Mouse (Mus musculus): ENCODE results near the gene Zfp57. TPM values are rescaled to one million over a fixed set of nuclear protein-coding genes. Genes with fewer than 3 reads are reported as not detected.

Gene Zfp57
- polyA plus RNA-seq, 1 experiment from 2014 or later, result 41.3 TPM

- WGBS, result 95% methylated on average over 4 of the region's 4 CpGs
Measured at GRCm38 (mm10) chr17:37027486-37027885, 26.5 kb downstream of the Zfp57 start.

GRCm38 (mm10) chr17:37028212-37028611 is 27.2 kb downstream of the Zfp57 start:
- Histone ChIP-seq H3K9me3 (ENCODE audit: control insufficient read depth, low read length) (no peaks in the 10 kb centered on the region), H3K27ac (ENCODE audit: low read length) (peak overlapping the region; percentile 95), H3K4me2 (ENCODE audit: low read depth, low read length) (peak overlapping the region; percentile 63), H3K4me1 (ENCODE audit: control insufficient read depth, insufficient read depth, low read length) (no peaks in the 10 kb centered on the region), H3K36me3 (ENCODE audit: control insufficient read depth, insufficient read depth, low read length) (no peaks in the 10 kb centered on the region), H3K4me3 (ENCODE audit: low read length) (peak overlapping the region; percentile 65), H3K27me3 (replicated peaks; ENCODE audit: control insufficient read depth, insufficient read depth, low read length) (no peaks in the 10 kb centered on the region), H3K9ac (ENCODE audit: low read depth, low read length) (peak overlapping the region; percentile 60)
- peak; percentile 60; the same call in 1 of the 2 replicates for ATAC-seq
- WGBS, result 8% methylated on average over 10 of the region's 10 CpGs

More at GRCm38 (mm10) chr17:37027486-37027885, 26.5 kb downstream of the Zfp57 start:
- H3K36me3 ChIP-seq (ENCODE audit: control insufficient read depth, insufficient read depth, low read length), result no peaks in the 10 kb centered on the region
- H3K9ac ChIP-seq (ENCODE audit: low read depth, low read length), result no peak overlapping the region
- H3K27me3 ChIP-seq (replicated peaks; ENCODE audit: control insufficient read depth, insufficient read depth, low read length), result no peaks in the 10 kb centered on the region
- H3K4me2 ChIP-seq (ENCODE audit: low read depth, low read length), result no peak overlapping the region
- no peaks in the 10 kb centered on the region for H3K4me1 ChIP-seq (ENCODE audit: control insufficient read depth, insufficient read depth, low read length)
- H3K9me3 ChIP-seq (ENCODE audit: control insufficient read depth, low read length), result no peaks in the 10 kb centered on the region
- peak overlapping the region; percentile 95; the same call in 1 of the 2 replicates for H3K27ac ChIP-seq (ENCODE audit: low read length)
- ATAC-seq, result no peak
- H3K4me3 ChIP-seq (ENCODE audit: low read length), result no peak overlapping the region

- Histone ChIP-seq H3K9ac (ENCODE audit: low read depth, low read length) (peak overlapping the region; percentile 60), H3K4me1 (ENCODE audit: control insufficient read depth, insufficient read depth, low read length) (no peaks in the 10 kb centered on the region), H3K4me3 (ENCODE audit: low read length) (peak overlapping the region; percentile 65), H3K27me3 (replicated peaks; ENCODE audit: control insufficient read depth, insufficient read depth, low read length) (no peaks in the 10 kb centered on the region), H3K9me3 (ENCODE audit: control insufficient read depth, low read length) (no peaks in the 10 kb centered on the region), H3K4me2 (ENCODE audit: low read depth, low read length) (peak overlapping the region; percentile 63), H3K27ac (ENCODE audit: low read length) (peak overlapping the region; percentile 95), H3K36me3 (ENCODE audit: control insufficient read depth, insufficient read depth, low read length) (no peaks in the 10 kb centered on the region)
- ATAC-seq, result peak; percentile 99
- under 1% methylated on average over 14 of the region's 14 CpGs for WGBS
Measured at GRCm38 (mm10) chr17:37028683-37029120, 27.7 kb downstream of the Zfp57 start.

GRCm38 (mm10) chr17:37029162-37029561 is 28.2 kb downstream of the Zfp57 start:
- Histone ChIP-seq H3K4me1 (ENCODE audit: control insufficient read depth, insufficient read depth, low read length) (no peaks in the 10 kb centered on the region), H3K4me2 (ENCODE audit: low read depth, low read length) (peak overlapping the region; percentile 63), H3K9me3 (ENCODE audit: control insufficient read depth, low read length) (no peaks in the 10 kb centered on the region), H3K27me3 (replicated peaks; ENCODE audit: control insufficient read depth, insufficient read depth, low read length) (no peaks in the 10 kb centered on the region), H3K27ac (ENCODE audit: low read length) (peak overlapping the region; percentile 95), H3K36me3 (ENCODE audit: control insufficient read depth, insufficient read depth, low read length) (no peaks in the 10 kb centered on the region), H3K4me3 (ENCODE audit: low read length) (peak overlapping the region; percentile 65), H3K9ac (ENCODE audit: low read depth, low read length) (peak overlapping the region; percentile 60)
- ATAC-seq, result 0 out of 2 replicates have a peak, but pooled peaks have one; percentile 13
- WGBS, result 53% methylated on average over 8 of the region's 8 CpGs

GRCm38 (mm10) chr17:37039127-37039894 is 38.3 kb downstream of the Zfp57 start:
- Histone ChIP-seq H3K27me3 (replicated peaks; ENCODE audit: control insufficient read depth, insufficient read depth, low read length) (no peaks in the 10 kb centered on the region), H3K27ac (ENCODE audit: low read length) (no peak overlapping the region), H3K36me3 (ENCODE audit: control insufficient read depth, insufficient read depth, low read length) (no peaks in the 10 kb centered on the region), H3K4me3 (ENCODE audit: low read length) (no peak overlapping the region), H3K9me3 (ENCODE audit: control insufficient read depth, low read length) (no peaks in the 10 kb centered on the region), H3K9ac (ENCODE audit: low read depth, low read length) (no peak overlapping the region), H3K4me1 (ENCODE audit: control insufficient read depth, insufficient read depth, low read length) (no peaks in the 10 kb centered on the region), H3K4me2 (ENCODE audit: low read depth, low read length) (no peak overlapping the region)
- WGBS, result 76% methylated on average over 2 of the region's 2 CpGs
- no peak for ATAC-seq

GRCm38 (mm10) chr17:37044651-37045244 is 43.8 kb downstream of the Zfp57 start:
- Histone ChIP-seq H3K36me3 (ENCODE audit: control insufficient read depth, insufficient read depth, low read length) (no peaks in the 10 kb centered on the region), H3K9ac (ENCODE audit: low read depth, low read length) (no peak overlapping the region), H3K9me3 (ENCODE audit: control insufficient read depth, low read length) (no peaks in the 10 kb centered on the region), H3K4me1 (ENCODE audit: control insufficient read depth, insufficient read depth, low read length) (peaks cover 17% of the 10 kb centered on the region), H3K27me3 (replicated peaks; ENCODE audit: control insufficient read depth, insufficient read depth, low read length) (no peaks in the 10 kb centered on the region), H3K4me3 (ENCODE audit: low read length) (no peak overlapping the region; the same call in 1 of the 2 replicates), H3K27ac (ENCODE audit: low read length) (0 out of 2 replicates have a peak overlapping the region, but pooled peaks have one; percentile 34), H3K4me2 (ENCODE audit: low read depth, low read length) (peak overlapping the region; percentile 95; the same call in 1 of the 2 replicates)
- WGBS, result 63% methylated on average over 7 of the region's 7 CpGs
- ATAC-seq, result no peak

GRCm38 (mm10) chr17:37045611-37046311 is 44.8 kb downstream of the Zfp57 start, which contains the start of gene Gabbr1:
Gene Gabbr1 (plus strand): TSS chr17:37045966.
- Histone ChIP-seq H3K4me2 (ENCODE audit: low read depth, low read length) (peak within 1 kb of the TSS; percentile 95), H3K4me3 (ENCODE audit: low read length) (peak within 1 kb of the TSS; percentile 83), H3K9ac (ENCODE audit: low read depth, low read length) (peak within 1 kb of the TSS; percentile 90), H3K36me3 (ENCODE audit: control insufficient read depth, insufficient read depth, low read length) (no peaks in the 10 kb centered on the region), H3K9me3 (ENCODE audit: control insufficient read depth, low read length) (no peaks in the 10 kb centered on the region), H3K4me1 (ENCODE audit: control insufficient read depth, insufficient read depth, low read length) (peaks cover 19% of the 10 kb centered on the region), H3K27me3 (replicated peaks; ENCODE audit: control insufficient read depth, insufficient read depth, low read length) (no peaks in the 10 kb centered on the region), H3K27ac (ENCODE audit: low read length) (peak within 1 kb of the TSS; percentile 71)
- WGBS, result under 1% methylated on average over 47 of the region's 55 CpGs
- ATAC-seq, result peak; percentile 84

GRCm38 (mm10) chr17:37046312-37047112 is 45.5 kb downstream of the Zfp57 start:
- WGBS, result 1% methylated on average over 42 of the region's 58 CpGs

More at GRCm38 (mm10) chr17:37046312-37047112, 45.5 kb downstream of the Zfp57 start:
- peaks cover 24% of the 10 kb centered on the region for H3K4me1 ChIP-seq (ENCODE audit: control insufficient read depth, insufficient read depth, low read length)
- peak overlapping the region; percentile 95 for H3K4me2 ChIP-seq (ENCODE audit: low read depth, low read length)
- no peaks in the 10 kb centered on the region for H3K27me3 ChIP-seq (replicated peaks; ENCODE audit: control insufficient read depth, insufficient read depth, low read length)
- H3K9ac ChIP-seq (ENCODE audit: low read depth, low read length), result peak overlapping the region; percentile 90
- no peaks in the 10 kb centered on the region for H3K36me3 ChIP-seq (ENCODE audit: control insufficient read depth, insufficient read depth, low read length)
- peak; percentile 68 for ATAC-seq
- H3K4me3 ChIP-seq (ENCODE audit: low read length), result peak overlapping the region; percentile 83
- no peaks in the 10 kb centered on the region for H3K9me3 ChIP-seq (ENCODE audit: control insufficient read depth, low read length)
- H3K27ac ChIP-seq (ENCODE audit: low read length), result peak overlapping the region; percentile 71
